ENCODE assay signal across 12 mouse cellular contexts in genomic region chr7:101459305-101459813, GRCm38 (mm10). TPM values are rescaled to one million over a fixed set of nuclear protein-coding genes. Genes with fewer than 3 reads are reported as not detected.
"Had no signal": no experiment of that assay in that cellular context is flagged by ENCODE, and none has a peak within 500 bp of the region (broad histone marks: within the 10 kb centered on the region; RNA-seq: fewer than 3 reads in every experiment).

No protein-coding gene starts in this region.

- H3K4me1 ChIP-seq: liver, embryonic 12.5 days had no signal

- H3K27ac ChIP-seq: limb, embryonic 15.5 days; liver, embryonic 12.5 days had no signal

- H3K4me3 ChIP-seq: limb, embryonic 15.5 days; liver, embryonic 12.5 days; neural tube, embryonic 13.5 days had no signal

- DNase-seq: kidney, adult 8-10 months; lung, embryonic 14.5 days; lung, postnatal 10 days; right cerebral cortex, postnatal 14 days; thymus, postnatal 4 days had no signal

RNA-seq across cellular contexts. Expression of gene Gm45837, which starts 48.7 kb away (rescaled TPM):
- total RNA-seq: layer of hippocampus, postnatal 14 days; left cerebral cortex, postnatal 25 days had no signal
- polyA plus RNA-seq: kidney, embryonic 16.5 days; liver, embryonic 12.5 days; lung, embryonic 14.5 days; midbrain, embryonic 11.5 days; neural tube, embryonic 13.5 days had no signal
